Mouse (Mus musculus): ENCODE results near the gene Arhgef39. TPM values are rescaled to one million over a fixed set of nuclear protein-coding genes. Genes with fewer than 3 reads are reported as not detected.

Gene Arhgef39
- 1 to 10 TPM in 1 of 2 experiments, under 1 TPM in 1; 0.21 to 1.8 TPM for total RNA-seq (2021)
- long read RNA-seq, experiment 1 = 0 reads
- long read RNA-seq, experiment 2 = 0 reads

- peak; percentile 64 to 82 for DNase-seq (ENCODE audit: low spot score in 2 of 2)
Observed at GRCm38 (mm10) chr4:43499407-43500333, at the start of gene Arhgef39. TSS of gene Arhgef39 (minus strand) at chr4:43499695.

- no peak for DNase-seq (ENCODE audit: low spot score in 2 of 2)
Observed at GRCm38 (mm10) chr4:43549055-43549454, 49.6 kb upstream of the Arhgef39 start.

- DNase-seq (ENCODE audit: low spot score in 2 of 2) = no peak
Observed at GRCm38 (mm10) chr4:43547160-43547559, 47.7 kb upstream of the Arhgef39 start.

- DNase-seq (ENCODE audit: low spot score in 2 of 2) = no peak
Observed at GRCm38 (mm10) chr4:43546375-43547047, 47.0 kb upstream of the Arhgef39 start.

GRCm38 (mm10) chr4:43542044-43542443, 42.5 kb upstream of the Arhgef39 start:
- no peak for DNase-seq (ENCODE audit: low spot score in 2 of 2)

GRCm38 (mm10) chr4:43536031-43536430, 36.5 kb upstream of the Arhgef39 start:
- DNase-seq (ENCODE audit: low spot score in 2 of 2) = no peak

GRCm38 (mm10) chr4:43535628-43536027, 36.1 kb upstream of the Arhgef39 start:
- no peak for DNase-seq (ENCODE audit: low spot score in 2 of 2)

GRCm38 (mm10) chr4:43533270-43533669, 33.8 kb upstream of the Arhgef39 start:
- DNase-seq (ENCODE audit: low spot score in 2 of 2) = no peak

- peak; percentile 76 to 82 for DNase-seq (ENCODE audit: low spot score in 2 of 2)
Observed at GRCm38 (mm10) chr4:43530581-43530980, 31.1 kb upstream of the Arhgef39 start.

GRCm38 (mm10) chr4:43530081-43530501, 30.6 kb upstream of the Arhgef39 start:
- DNase-seq (ENCODE audit: low spot score in 2 of 2) = no peak

- no peak for DNase-seq (ENCODE audit: low spot score in 2 of 2)
Observed at GRCm38 (mm10) chr4:43528487-43528886, 29.0 kb upstream of the Arhgef39 start.

GRCm38 (mm10) chr4:43527880-43528279, 28.4 kb upstream of the Arhgef39 start:
- DNase-seq (ENCODE audit: low spot score in 2 of 2) = no peak

- peak; percentile 88 to 95 for DNase-seq (ENCODE audit: low spot score in 2 of 2)
Observed at GRCm38 (mm10) chr4:43519956-43520355, 20.5 kb upstream of the Arhgef39 start.

- DNase-seq (ENCODE audit: low spot score in 2 of 2) = no peak
Observed at GRCm38 (mm10) chr4:43519551-43519950, 20.1 kb upstream of the Arhgef39 start.

- no peak for DNase-seq (ENCODE audit: low spot score in 2 of 2)
Observed at GRCm38 (mm10) chr4:43515764-43516708, 16.5 kb upstream of the Arhgef39 start.

- DNase-seq (ENCODE audit: low spot score in 2 of 2) = no peak
Observed at GRCm38 (mm10) chr4:43513791-43514190, 14.3 kb upstream of the Arhgef39 start.

- DNase-seq (ENCODE audit: low spot score in 2 of 2) = no peak
Observed at GRCm38 (mm10) chr4:43513300-43513699, 13.8 kb upstream of the Arhgef39 start.

GRCm38 (mm10) chr4:43512653-43513052, 13.2 kb upstream of the Arhgef39 start:
- no peak for DNase-seq (ENCODE audit: low spot score in 2 of 2)

- DNase-seq (ENCODE audit: low spot score in 2 of 2) = no peak
Observed at GRCm38 (mm10) chr4:43511675-43512454, 12.4 kb upstream of the Arhgef39 start.

- DNase-seq (ENCODE audit: low spot score in 2 of 2) = no peak
Observed at GRCm38 (mm10) chr4:43509109-43509508, 9.6 kb upstream of the Arhgef39 start.
